Mouse (Mus musculus) T-helper 1 cell (primary cell): ENCODE measurements around the gene Hmga1.

Experiments used
- in situ Hi-C: fragments of 300-600 bp; cut with MboI, MseI; formaldehyde crosslinking; loops from one replicate; pipeline ENCODE4 v1.15.1; 2025; ENCODE audit warnings: high pct_unique_total_duplicates

The Hmga1 gene

GRCm38 (mm10) chr17:27527188-27527587, 29.1 kb upstream of the Hmga1 start:
- in situ Hi-C loops, result no loop called here

- in situ Hi-C loops, result no loop called here
Measured at GRCm38 (mm10) chr17:27528030-27528429, 28.3 kb upstream of the Hmga1 start.

DNA sequence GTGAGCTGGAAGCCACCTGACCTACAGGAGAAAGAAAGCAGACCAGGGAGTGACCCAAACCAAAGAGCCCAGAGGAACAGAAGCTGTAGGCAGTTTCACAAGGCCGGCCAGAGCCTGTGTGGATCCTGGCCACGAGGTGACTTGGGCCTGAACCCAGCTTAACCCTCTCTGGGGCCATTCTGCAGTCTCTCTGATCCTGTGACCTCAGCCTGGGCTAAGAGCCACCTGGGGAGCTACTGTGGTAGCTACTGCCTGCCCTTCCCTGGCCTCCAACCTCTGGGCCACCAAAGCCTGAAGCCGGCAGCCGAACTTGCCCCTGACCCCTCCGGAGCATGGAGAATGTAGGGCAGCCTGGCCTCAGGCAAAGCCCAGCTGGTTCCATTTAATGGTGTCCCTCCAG, 27.5 kb upstream of the Hmga1 start:
- in situ Hi-C loops, result no loop called here

DNA sequence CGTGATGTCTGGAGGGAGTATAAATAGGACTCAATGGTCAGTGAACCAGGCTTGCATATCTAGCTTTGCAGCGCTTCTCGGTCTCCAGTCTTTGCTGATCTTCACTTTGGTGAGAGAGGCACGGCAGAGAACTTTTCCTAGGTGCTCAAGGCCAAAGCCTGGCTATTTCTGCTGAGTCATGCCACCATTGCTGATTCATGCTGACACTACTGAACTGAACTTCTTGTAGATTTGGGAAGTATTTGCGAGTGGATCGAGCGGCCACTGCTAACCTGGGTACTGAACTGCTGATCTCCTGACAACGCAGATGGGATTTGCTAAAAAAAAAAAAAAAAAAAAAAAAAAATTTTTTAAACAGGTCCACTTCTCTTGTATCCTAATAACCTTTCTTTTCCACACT, 24.2 kb upstream of the Hmga1 start:
- in situ Hi-C loops, result loop anchor here (10.0 kb wide), 1 partner anchor 1423 kb away; the partner anchor contains the start of gene Kctd20

DNA sequence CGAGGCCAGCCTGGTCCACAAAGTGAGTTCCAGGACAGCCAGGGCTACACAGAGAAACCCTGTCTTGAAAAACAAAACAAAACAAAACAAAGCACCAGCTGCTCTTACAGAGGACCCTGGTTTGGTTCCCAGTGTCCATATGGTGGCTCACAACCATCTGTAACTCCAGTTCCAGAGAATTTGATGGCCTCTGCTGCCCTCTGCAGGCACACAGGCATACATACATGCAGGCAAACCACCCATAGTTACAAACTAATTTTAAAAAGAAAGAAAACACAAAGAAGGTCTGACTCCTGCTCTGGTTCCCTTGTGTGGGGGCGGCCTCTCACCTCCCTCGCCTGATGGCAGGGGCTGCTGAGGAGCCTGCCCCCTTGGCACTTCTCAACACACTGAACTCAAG, 22.9 kb upstream of the Hmga1 start:
- in situ Hi-C loops, result loop anchor here (10.0 kb wide), 1 partner anchor 1421 kb away; the partner anchor contains the start of gene Kctd20

GRCm38 (mm10) chr17:27534718-27535117, 21.6 kb upstream of the Hmga1 start:
- in situ Hi-C loops, result loop anchor here (10.0 kb wide), 1 partner anchor 1420 kb away; the partner anchor contains the start of gene Kctd20

DNA sequence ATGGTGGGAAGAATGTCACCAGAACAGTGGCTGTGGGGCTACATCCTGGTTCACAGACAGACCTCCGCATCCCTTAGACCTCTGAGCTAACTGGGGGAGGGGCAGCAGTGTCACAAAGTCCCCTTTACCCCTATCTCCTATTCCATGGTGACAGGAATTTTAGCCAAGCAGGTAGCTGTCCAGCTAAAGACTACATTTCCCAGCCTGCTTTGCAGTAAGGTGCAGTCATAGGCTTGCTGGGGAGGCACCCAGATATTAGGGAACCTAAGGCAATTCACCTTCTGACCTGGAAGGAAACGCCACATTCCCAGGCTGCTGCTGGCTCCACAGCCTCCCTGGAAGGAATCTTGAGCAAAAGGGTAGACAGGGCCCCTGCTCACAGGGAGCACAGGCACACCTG, 15.0 kb upstream of the Hmga1 start:
- in situ Hi-C loops, result no loop called here

DNA sequence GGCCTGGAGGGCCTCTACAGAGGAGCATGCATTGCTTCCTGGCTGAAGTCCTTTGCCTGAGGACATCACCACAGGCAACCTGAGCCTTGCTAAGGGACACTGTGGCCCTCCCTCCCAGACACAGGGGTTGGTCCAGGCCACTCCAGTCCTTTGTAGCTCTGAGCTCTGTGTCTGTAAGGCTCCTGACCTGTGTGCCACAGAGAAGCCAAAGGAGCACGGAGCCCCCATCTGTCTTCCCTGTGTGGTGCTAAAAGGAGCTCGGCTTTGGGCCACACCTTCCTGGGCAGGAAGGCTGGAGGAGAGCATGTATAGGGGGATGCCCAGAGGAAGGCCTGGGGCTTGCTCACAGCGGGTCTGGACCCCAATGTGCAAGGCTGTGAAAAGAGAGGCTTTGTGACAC, 14.3 kb upstream of the Hmga1 start:
- in situ Hi-C loops, result no loop called here

- in situ Hi-C loops, result no loop called here
Measured at GRCm38 (mm10) chr17:27544551-27544950, 11.7 kb upstream of the Hmga1 start.

DNA sequence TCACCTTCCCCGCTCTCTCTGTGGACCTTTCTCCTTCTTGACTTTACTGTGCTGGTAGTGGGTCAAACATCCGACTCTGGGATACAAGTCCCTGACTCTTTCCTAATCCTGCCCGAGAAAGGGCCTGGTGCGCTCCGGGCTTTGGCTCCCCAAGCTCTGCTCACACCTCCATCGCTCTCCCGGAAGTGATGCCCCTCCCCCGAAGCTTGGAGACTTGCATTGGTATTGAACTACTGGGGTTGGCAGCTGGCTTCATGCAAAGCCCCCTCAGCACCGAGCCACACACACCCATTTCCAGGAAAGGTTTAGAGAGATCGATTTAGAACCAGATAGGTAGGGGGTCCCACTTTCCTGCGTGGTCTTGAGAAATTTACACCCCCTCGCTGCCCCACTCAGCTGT, 10.3 kb upstream of the Hmga1 start:
- in situ Hi-C loops, result no loop called here

- in situ Hi-C loops, result no loop called here
Measured at GRCm38 (mm10) chr17:27546574-27547085, 9.7 kb upstream of the Hmga1 start.

DNA sequence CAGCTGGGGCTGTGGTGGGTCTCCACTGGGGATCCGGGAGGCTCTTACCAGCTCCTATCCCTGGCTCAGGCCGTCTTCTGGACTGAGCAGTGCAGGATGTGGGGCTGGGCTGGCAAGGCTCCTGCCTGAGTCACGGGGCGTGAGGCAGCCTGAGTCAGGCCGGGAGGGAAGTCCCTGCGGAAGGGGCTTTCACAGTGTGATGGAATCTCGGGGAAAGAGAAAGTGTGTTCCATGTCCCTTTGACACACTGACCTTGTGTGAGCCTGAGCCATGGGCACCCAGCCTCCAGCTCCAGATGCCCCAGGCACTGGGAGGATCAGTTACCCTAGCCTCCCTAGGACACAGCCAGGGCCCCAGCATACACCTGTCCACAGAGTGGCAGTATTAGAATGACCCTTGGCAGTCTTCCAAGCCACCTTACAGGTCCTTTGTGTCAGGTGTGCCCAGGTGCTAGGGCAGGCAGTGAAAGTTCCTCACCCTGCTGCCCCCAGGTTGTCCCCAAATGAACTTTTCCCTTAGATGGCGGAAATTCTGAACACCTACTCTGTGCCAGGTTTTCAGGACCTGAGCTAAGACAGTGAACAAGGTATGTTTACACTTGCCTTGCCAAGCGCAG, 8.9 kb upstream of the Hmga1 start:
- in situ Hi-C loops, result no loop called here

DNA sequence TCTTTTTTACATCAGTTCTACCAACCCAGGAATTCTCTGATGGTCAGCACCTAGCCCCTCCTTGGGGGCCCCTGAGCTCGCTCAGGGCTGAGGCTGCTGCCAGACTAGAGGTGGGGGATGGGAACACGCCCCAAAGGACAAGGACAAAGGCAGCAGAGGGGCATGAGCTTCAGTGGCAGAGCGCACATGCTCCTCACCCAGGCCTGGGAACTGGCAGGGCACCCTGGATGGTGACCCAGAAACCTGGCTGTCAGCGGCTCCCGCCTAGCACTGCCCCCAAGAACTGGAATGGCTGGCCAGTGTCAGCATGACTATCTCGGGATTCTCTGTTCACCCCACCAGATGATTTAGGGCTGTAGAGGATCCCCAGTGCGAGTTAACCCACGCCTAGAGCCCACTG, 7.1 kb upstream of the Hmga1 start:
- in situ Hi-C loops, result no loop called here

- in situ Hi-C loops, result no loop called here
Measured at GRCm38 (mm10) chr17:27551393-27551940, 4.8 kb upstream of the Hmga1 start.

DNA sequence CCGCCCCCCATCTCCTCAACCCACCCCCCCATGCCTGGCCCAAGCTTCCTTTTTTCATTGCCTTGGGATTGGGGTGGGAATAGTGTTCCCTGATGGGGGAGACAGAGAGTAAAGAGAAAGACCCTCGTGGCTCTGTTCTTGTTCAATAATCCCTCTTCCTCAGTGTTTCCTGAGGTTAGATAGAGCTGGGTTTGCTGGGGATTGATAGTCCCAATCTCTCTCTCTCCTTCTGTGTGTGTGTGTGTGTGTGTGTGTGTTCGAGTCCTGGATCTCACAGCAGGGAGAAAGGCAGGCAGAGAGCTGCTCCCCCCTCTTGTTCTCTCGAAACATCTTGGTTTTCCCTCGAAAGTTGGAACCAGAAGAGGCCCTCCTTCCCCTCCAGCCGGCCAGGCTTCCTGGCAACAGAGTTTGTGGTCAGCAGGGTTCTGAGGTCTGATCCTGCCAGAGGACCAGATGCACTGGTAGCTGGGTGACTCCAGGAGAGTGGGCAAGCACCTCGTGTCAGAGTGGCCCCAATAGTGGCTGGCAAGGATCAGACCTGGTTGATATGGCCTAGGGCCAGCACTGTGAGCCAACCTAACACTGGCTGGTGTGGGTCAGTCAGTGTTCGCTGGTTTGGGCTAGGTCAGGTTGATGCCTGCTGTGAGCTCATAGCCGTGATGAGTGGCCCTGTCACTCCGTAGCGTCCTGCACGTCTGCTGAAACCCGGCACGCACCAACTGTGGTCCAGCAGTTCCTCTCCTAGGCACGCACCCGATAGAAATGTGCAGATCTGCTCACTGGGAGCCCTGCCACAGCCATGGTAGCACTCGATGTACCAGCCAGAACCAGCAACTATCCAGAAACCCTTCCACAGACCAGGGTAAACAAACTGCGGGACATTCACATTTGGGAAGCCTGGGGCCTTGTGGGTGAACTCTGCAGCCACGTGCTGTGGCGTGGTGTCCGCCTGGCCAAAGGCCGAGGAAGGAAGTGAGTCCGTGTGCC, 3.8 kb upstream of the Hmga1 start:
- in situ Hi-C loops, result no loop called here

GRCm38 (mm10) chr17:27554062-27554960, 2.0 kb upstream of the Hmga1 start:
- in situ Hi-C loops, result no loop called here

DNA sequence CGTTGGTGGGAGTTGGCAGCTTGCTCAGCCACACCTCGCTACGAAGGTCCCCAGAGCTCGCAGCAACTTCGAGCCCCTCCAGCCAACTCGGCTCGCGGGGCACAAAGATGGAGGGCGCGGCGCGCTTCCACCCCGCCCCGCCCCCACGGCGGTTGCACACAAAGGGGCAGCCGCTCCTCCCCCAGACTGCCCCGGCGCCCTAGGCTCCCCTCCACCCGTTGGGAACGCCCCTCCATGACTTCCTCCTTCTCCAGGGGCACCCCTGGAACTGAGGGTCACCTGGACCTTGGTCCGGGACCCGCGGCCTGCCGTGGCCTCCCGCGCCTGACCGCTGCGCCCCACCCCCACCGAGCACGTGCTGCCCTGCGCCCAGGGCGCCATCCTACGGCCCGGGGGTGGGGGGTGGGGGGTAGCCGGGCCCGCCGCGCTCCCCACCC, 1.2 kb upstream of the Hmga1 start:
- in situ Hi-C loops, result no loop called here

DNA sequence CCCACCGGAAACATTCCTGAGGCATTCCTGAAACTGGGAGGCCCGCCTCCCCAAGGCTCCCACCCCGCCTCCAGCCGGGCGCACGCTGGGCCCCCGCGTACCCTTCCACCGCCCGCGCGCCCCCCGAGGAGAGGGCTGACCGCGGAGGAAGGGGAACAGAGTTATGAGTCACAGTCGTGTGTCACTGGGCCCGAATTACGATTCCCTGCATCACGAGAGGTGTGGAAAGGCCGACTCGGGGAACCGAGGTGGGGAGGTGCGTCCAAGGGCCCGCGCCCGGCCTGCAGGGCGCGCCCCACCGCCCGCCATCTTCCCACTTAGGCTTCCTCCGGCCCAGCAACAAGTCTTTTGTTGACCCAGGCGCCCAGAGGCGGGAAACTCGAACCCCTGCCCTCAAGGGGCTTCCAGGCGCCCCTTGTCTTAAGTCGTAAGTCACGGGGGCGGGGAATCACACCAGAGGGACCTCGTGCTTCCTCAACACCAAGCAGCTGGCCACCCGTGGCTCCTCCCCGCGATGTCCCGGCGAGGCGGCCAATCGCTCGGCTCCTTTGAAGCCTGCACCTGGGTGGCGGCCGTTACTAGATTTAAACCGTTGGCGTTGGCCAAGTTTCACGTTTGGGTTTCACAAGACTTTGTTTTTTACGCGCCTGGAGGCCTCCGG, 655 bp upstream of the Hmga1 start:
- in situ Hi-C loops, result no loop called here

DNA sequence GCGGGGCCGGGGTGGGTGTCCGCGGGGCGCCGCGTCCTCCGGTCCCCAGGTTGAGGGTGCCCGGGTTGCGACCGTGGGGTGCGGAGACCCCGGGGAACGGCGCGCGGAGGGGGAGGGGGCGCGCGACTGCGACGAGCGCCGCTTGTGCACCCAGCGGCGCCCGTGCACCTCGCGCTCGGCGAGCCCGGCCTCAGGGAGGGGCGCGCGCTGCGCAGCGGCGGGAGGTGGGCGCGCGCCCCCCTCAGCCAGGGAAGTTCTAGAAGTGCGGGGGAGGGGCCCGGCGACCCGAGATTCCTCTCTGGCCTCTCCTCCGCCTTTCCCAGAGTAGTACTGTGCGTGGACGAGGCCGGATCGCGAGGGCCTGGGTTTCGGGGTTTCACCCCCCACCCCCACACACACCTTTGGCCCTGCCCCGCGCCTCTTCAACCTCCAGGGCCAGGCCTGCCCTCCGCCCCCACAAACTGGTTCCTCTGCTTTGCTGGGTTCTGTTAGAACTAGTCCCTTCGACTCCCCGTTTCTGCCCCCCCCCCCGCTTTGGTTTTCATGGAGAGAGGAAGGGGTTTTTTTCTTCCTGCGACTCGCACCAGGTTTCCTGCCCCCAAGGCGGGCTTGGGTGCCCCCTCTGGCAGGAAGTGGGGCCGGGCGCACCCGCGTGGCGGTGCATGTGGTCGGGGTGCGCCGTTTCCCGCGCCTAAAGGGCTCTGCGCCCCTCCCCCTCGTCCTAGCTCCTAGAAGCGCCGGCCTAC, 1.1 kb downstream of the Hmga1 start:
- in situ Hi-C loops, result no loop called here
